Mouse (Mus musculus) forebrain, postnatal 0 days (tissue): ENCODE measurements around the gene Rpl36-ps4. TPM values are rescaled to one million over a fixed set of nuclear protein-coding genes. Genes with fewer than 3 reads are reported as not detected.
A peak's percentile ranks its signal among the peaks of the same experiment; 100 is the strongest.

Source experiments
- ATAC-seq: fragments of 200-750 bp; cut with Nextera tagmentation; 2 replicates; pipeline ENCODE4 v1.8.0; 2017; ENCODE audit warnings: mild to moderate bottlenecking, moderate library complexity
- DNase-seq: peaks from one replicate; pipeline ENCODE4 v3.0.0-alpha.2; 2015
- H3K27ac ChIP-seq: fragments of 300-500 bp; sonication (generic); 2 replicates; pipeline ENCODE4 v1.5.1; 2014; ENCODE audit warnings: low read depth, mild to moderate bottlenecking, antibody characterized with exemption, low read length, moderate library complexity, mixed read lengths
- H3K27me3 ChIP-seq: fragments of 300-500 bp; sonication (generic); 2 replicates; pipeline ENCODE4 v1.6.1; 2014; ENCODE audit warnings: mild to moderate bottlenecking, low read length, mixed read lengths; ENCODE audit not compliant: insufficient read depth
- H3K36me3 ChIP-seq: fragments of 300-500 bp; sonication (generic); 2 replicates; pipeline ENCODE4 v1.6.1; 2014; ENCODE audit warnings: mild to moderate bottlenecking, moderate library complexity; ENCODE audit not compliant: insufficient read depth
- H3K4me1 ChIP-seq: fragments of 300-500 bp; sonication (generic); 2 replicates; pipeline ENCODE4 v1.6.1; 2014; ENCODE audit warnings: antibody characterized with exemption; ENCODE audit not compliant: insufficient read depth
- H3K4me2 ChIP-seq: fragments of 300-500 bp; sonication (generic); 2 replicates; pipeline ENCODE4 v1.6.1; 2014; ENCODE audit warnings: low read depth, mild to moderate bottlenecking, moderate library complexity
- H3K4me3 ChIP-seq: fragments of 300-500 bp; sonication (generic); 2 replicates; pipeline ENCODE4 v1.5.1; 2014; ENCODE audit warnings: low read depth, low read length, mixed read lengths
- H3K9ac ChIP-seq: fragments of 300-500 bp; sonication (generic); 2 replicates; pipeline ENCODE4 v1.6.1; 2014; ENCODE audit warnings: mild to moderate bottlenecking
- H3K9me3 ChIP-seq: fragments of 300-500 bp; sonication (generic); 2 replicates; pipeline ENCODE4 v1.6.1; 2016; ENCODE audit warnings: low read length
- CTCF ChIP-seq: sonication (generic); IDR thresholded peaks from 2 replicates; pipeline ENCODE4 v1.5.1; 2016; ENCODE audit warnings: antibody characterized with exemption, control low read depth, low read depth
- WGBS: fragments of 180-500 bp; shearing (Covaris S2); extraction: QIAGEN DNeasy Blood & Tissue Kit; methylation state at CpG from one replicate; pipeline ENCODE4 v1.1.7; 2014; 5-methylcytosine and 5-hydroxymethylcytosine counted together
- polyA plus RNA-seq: library from polyadenylated mRNA; unstranded; fragments of >200 nt; fragmentation: Nextera tagmentation; extraction: Ambion mirVana; gene quantifications from 2 replicates; pipeline ENCODE4 v1.2.1, GENCODE M21; 2015
- total RNA-seq: library from RNA; depleted of rRNA; stranded (reverse); fragments of >200 nt; gene quantifications from 2 replicates; pipeline ENCODE4 v1.2.3, GENCODE M21; 2014

Gene Rpl36-ps4
- total and polyA plus RNA-seq, 2 experiments from 2014 or later, result not detected

GRCm38 (mm10) chr17:87877207-87878073, 43.3 kb upstream of the Rpl36-ps4 start:
- H3K9ac ChIP-seq, result no peak overlapping the region; the same call in 1 of the 2 replicates
- H3K27me3 ChIP-seq, result no peaks in the 10 kb centered on the region
- H3K4me3 ChIP-seq, result no peak overlapping the region
- peak overlapping the region; percentile 66; the same call in 1 of the 2 replicates for H3K27ac ChIP-seq
- H3K4me2 ChIP-seq, result peak overlapping the region; percentile 32; the same call in 1 of the 2 replicates
- ATAC-seq (peak; percentile 70), DNase-seq (peak; percentile 73)
- H3K36me3 ChIP-seq, result no peaks in the 10 kb centered on the region
- peak; percentile 70 for TF ChIP-seq CTCF
- H3K4me1 ChIP-seq, result peaks cover 5% of the 10 kb centered on the region
- no peaks in the 10 kb centered on the region for H3K9me3 ChIP-seq
- 9% methylated on average over 25 of the region's 25 CpGs for WGBS

GRCm38 (mm10) chr17:87878556-87879483, 42.0 kb upstream of the Rpl36-ps4 start:
- no peak for TF ChIP-seq CTCF
- Histone ChIP-seq H3K9me3 (no peaks in the 10 kb centered on the region), H3K36me3 (no peaks in the 10 kb centered on the region), H3K27me3 (no peaks in the 10 kb centered on the region), H3K4me3 (no peak overlapping the region), H3K4me1 (peaks cover 4% of the 10 kb centered on the region), H3K9ac (no peak overlapping the region), H3K4me2 (no peak overlapping the region), H3K27ac (no peak overlapping the region)
- DNase-seq, result no peak
- 43% methylated on average over 10 of the region's 10 CpGs for WGBS
- ATAC-seq, result no peak

GRCm38 (mm10) chr17:87879484-87880225, 41.1 kb upstream of the Rpl36-ps4 start:
- WGBS, result 25% methylated on average over 9 of the region's 9 CpGs
- peak; percentile 58; the same call in 1 of the 2 replicates for ATAC-seq
- Histone ChIP-seq H3K4me1 (peaks cover 4% of the 10 kb centered on the region), H3K4me3 (no peak overlapping the region), H3K36me3 (no peaks in the 10 kb centered on the region), H3K27ac (no peak overlapping the region), H3K27me3 (no peaks in the 10 kb centered on the region), H3K9ac (no peak overlapping the region), H3K4me2 (no peak overlapping the region), H3K9me3 (no peaks in the 10 kb centered on the region)
- peak; percentile 44 for DNase-seq
- no peak for TF ChIP-seq CTCF

GRCm38 (mm10) chr17:87882594-87882993, 38.2 kb upstream of the Rpl36-ps4 start:
- Histone ChIP-seq H3K9ac (no peak overlapping the region), H3K4me1 (peaks cover 3% of the 10 kb centered on the region), H3K27me3 (no peaks in the 10 kb centered on the region), H3K9me3 (no peaks in the 10 kb centered on the region), H3K4me2 (no peak overlapping the region), H3K36me3 (no peaks in the 10 kb centered on the region), H3K4me3 (no peak overlapping the region), H3K27ac (no peak overlapping the region)
- TF ChIP-seq CTCF, result peak; percentile 55
- ATAC-seq (no peak), DNase-seq (no peak)
- 68% methylated on average over 1 of the region's 1 CpGs for WGBS

GRCm38 (mm10) chr17:87897175-87897574, 23.6 kb upstream of the Rpl36-ps4 start:
- Histone ChIP-seq H3K4me2 (no peak overlapping the region), H3K27ac (no peak overlapping the region), H3K9me3 (no peaks in the 10 kb centered on the region), H3K4me3 (no peak overlapping the region), H3K27me3 (no peaks in the 10 kb centered on the region), H3K4me1 (no peaks in the 10 kb centered on the region), H3K36me3 (no peaks in the 10 kb centered on the region), H3K9ac (no peak overlapping the region)
- DNase-seq (no peak), ATAC-seq (no peak)
- WGBS, result 57% methylated on average over 6 of the region's 6 CpGs
- TF ChIP-seq CTCF, result no peak

GRCm38 (mm10) chr17:87900677-87901076, 20.1 kb upstream of the Rpl36-ps4 start:
- Histone ChIP-seq H3K36me3 (no peaks in the 10 kb centered on the region), H3K4me3 (no peak overlapping the region), H3K4me2 (no peak overlapping the region), H3K9ac (no peak overlapping the region), H3K27ac (no peak overlapping the region), H3K4me1 (no peaks in the 10 kb centered on the region), H3K27me3 (no peaks in the 10 kb centered on the region), H3K9me3 (no peaks in the 10 kb centered on the region)
- 44% methylated on average over 4 of the region's 4 CpGs for WGBS
- DNase-seq (no peak), ATAC-seq (peak; percentile 61; the same call in 1 of the 2 replicates)
- TF ChIP-seq CTCF, result no peak
